Mouse (Mus musculus) cerebellum, adult 18-20 months (tissue): Measurements from ENCODE around the gene D17H6S53E.
"Not testable (repeated sequence)": the region's sequence is repeated elsewhere in the genome, so short reads cannot be mapped to it uniquely, and the experiment has no call there.

Source experiments
- DNase-seq, 2 experiments: peaks; one replicate each; pipeline ENCODE4 v3.0.0; 2021

The D17H6S53E gene

GRCm38 (mm10) chr17:35102299-35102698 is 23.9 kb upstream of the D17H6S53E start:
- peak in 1 of 2 experiments; percentile 47 for DNase-seq

- peak in 1 of 2 experiments; percentile 37 for DNase-seq
Measured at GRCm38 (mm10) chr17:35103221-35103690, 22.9 kb upstream of the D17H6S53E start.

GRCm38 (mm10) chr17:35104079-35104478 is 22.1 kb upstream of the D17H6S53E start:
- no peak for DNase-seq

- DNase-seq = no peak
Measured at GRCm38 (mm10) chr17:35104754-35105153, 21.4 kb upstream of the D17H6S53E start.

GRCm38 (mm10) chr17:35105740-35106389 is 20.3 kb upstream of the D17H6S53E start:
- DNase-seq = peak; percentile 76 to 77

GRCm38 (mm10) chr17:35106522-35106921 is 19.7 kb upstream of the D17H6S53E start:
- DNase-seq = no peak

- DNase-seq = peak; percentile 46 to 69
Measured at GRCm38 (mm10) chr17:35108097-35108496, 18.1 kb upstream of the D17H6S53E start, which contains the start of gene Ly6g5c. TSS of gene Ly6g5c (plus strand) at chr17:35108279.

GRCm38 (mm10) chr17:35111774-35112173 is 14.4 kb upstream of the D17H6S53E start:
- no peak for DNase-seq

GRCm38 (mm10) chr17:35115046-35116019 is 10.8 kb upstream of the D17H6S53E start, which contains the start of gene Ly6g5b:
TSS of gene Ly6g5b (minus strand) at chr17:35115428.
- DNase-seq = peak in 1 of 2 experiments; percentile 27

- DNase-seq = no peak
Measured at GRCm38 (mm10) chr17:35120745-35121142, 5.4 kb upstream of the D17H6S53E start.

- peak; percentile 97 to 99 for DNase-seq
Measured at GRCm38 (mm10) chr17:35121143-35121799, 4.9 kb upstream of the D17H6S53E start, which contains the start of gene Gpank1. TSS of gene Gpank1 (plus strand) at chr17:35121455.

- DNase-seq = peak; percentile 73 to 77
Measured at GRCm38 (mm10) chr17:35121871-35122303, 4.3 kb upstream of the D17H6S53E start, which contains the start of gene Csnk2b. TSS of gene Csnk2b (minus strand) at chr17:35122053.

- not testable (repeated sequence) for DNase-seq
Measured at GRCm38 (mm10) chr17:35123287-35123686, 2.9 kb upstream of the D17H6S53E start.

- not testable (repeated sequence) for DNase-seq
Measured at GRCm38 (mm10) chr17:35124261-35124896, 1.8 kb upstream of the D17H6S53E start.

- no peak for DNase-seq
Measured at GRCm38 (mm10) chr17:35125081-35125480, 1.1 kb upstream of the D17H6S53E start.

- DNase-seq = no peak
Measured at GRCm38 (mm10) chr17:35125578-35125977, 595 bp upstream of the D17H6S53E start.

- no peak for DNase-seq
Measured at GRCm38 (mm10) chr17:35127017-35127416, 844 bp downstream of the D17H6S53E start.

GRCm38 (mm10) chr17:35128996-35129395 is 2.8 kb downstream of the D17H6S53E start:
- no peak for DNase-seq

- no peak for DNase-seq
Measured at GRCm38 (mm10) chr17:35131038-35131437, 4.9 kb downstream of the D17H6S53E start.

- no peak for DNase-seq
Measured at GRCm38 (mm10) chr17:35131500-35132173, 5.5 kb downstream of the D17H6S53E start, which contains the start of gene Apom. TSS of gene Apom (minus strand) at chr17:35132050.

- no peak for DNase-seq
Measured at GRCm38 (mm10) chr17:35132174-35132560, 6.0 kb downstream of the D17H6S53E start.
